Mouse (Mus musculus): ENCODE results near the gene Mipep. TPM values are rescaled to one million over a fixed set of nuclear protein-coding genes. Genes with fewer than 3 reads are reported as not detected.
A peak's percentile ranks its signal among the peaks of the same experiment; 100 is the strongest.

The Mipep gene
- polyA plus RNA-seq, 1 experiment from 2014 or later, result 7.7 TPM

DNA sequence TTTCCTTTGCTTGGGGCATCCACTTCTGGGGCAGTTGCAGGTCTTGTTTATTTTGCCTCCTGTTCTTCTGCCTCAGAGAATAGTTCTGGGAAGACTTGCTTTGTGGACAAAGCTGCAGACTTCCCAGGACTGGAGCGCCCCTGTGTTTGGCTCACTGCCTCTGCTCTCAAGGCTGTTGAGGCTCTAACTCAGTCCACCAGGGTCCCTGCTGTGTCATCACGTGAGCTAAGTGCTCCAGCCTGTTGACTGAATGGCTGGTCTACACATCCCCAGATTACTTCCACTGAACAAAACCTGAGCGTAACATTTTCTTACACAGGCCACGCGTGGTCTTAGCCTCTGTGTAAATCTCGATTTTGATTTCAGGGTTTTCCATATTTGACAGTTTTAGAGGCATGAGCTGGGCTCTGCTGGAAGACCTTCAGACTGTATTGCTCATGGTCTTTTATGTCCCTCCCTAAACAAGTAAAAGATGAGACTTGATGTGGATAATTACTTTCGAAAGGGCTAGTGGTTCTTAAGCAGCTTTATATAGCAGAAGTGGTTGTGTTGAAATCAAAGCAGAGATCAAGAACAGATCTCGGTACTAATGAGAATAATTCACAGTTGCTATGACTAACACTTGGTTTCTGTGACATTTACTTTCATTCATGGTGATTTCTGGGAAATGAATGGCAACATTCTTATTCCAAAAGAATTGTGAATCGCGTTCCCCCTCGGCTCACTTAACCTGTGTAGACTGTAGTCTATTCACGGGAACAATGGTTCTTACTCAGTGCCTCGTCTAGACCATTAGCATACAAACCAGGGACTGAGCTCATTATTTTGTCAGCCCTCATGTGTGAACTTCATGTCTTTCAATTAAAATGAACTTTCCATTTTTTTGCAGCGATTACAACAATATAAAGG lies 31.2 kb upstream of the Mipep start:
- H3K9ac ChIP-seq (replicated peaks; ENCODE audit: low read depth), result no peak overlapping the region
- DNase-seq (ENCODE audit: low spot score), result no peak
- H3K4me1 ChIP-seq (ENCODE audit: insufficient read depth, low read depth, low read length), result no peaks in the 10 kb centered on the region
- H3K27me3 ChIP-seq (replicated peaks; ENCODE audit: insufficient read depth, low read length), result no peaks in the 10 kb centered on the region
- no peak overlapping the region for H3K4me2 ChIP-seq (replicated peaks; ENCODE audit: low read depth, low read length)
- no peak for TF ChIP-seq CTCF (IDR thresholded peaks at IDR 0.05)
- TF ChIP-seq EP300 (IDR thresholded peaks at IDR 0.05), result no peak
- 0 out of 2 replicates have a peak overlapping the region, but pooled peaks have one; percentile 32 for H3K27ac ChIP-seq (ENCODE audit: low read length)
- peaks cover 24% of the 10 kb centered on the region; the same call in 1 of the 2 replicates for H3K36me3 ChIP-seq (ENCODE audit: insufficient read depth, low read length)
- H3K9me3 ChIP-seq (ENCODE audit: low read length), result no peaks in the 10 kb centered on the region
- H3K4me3 ChIP-seq (ENCODE audit: low read depth, low read length), result no peak overlapping the region
- WGBS, result 75% methylated on average over 14 of the region's 14 CpGs
- ATAC-seq, result no peak

DNA sequence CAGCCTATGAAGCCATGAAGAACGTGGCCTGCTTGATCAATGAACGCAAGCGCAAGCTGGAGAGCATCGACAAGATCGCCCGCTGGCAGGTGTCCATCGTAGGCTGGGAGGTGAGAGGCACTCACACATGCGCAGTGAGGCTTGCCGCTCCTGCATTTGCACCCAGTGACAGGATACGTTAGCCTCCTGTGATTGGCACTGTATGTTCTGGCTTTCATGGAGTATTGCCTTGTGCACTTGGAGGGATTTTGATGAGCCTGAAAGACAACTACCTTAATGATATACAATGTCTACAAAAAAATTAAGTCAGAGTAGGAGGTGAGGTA lies 30.6 kb upstream of the Mipep start:
- Histone ChIP-seq H3K27me3 (replicated peaks; ENCODE audit: insufficient read depth, low read length) (no peaks in the 10 kb centered on the region), H3K9me3 (ENCODE audit: low read length) (no peaks in the 10 kb centered on the region), H3K4me2 (replicated peaks; ENCODE audit: low read depth, low read length) (no peak overlapping the region), H3K4me1 (ENCODE audit: insufficient read depth, low read depth, low read length) (no peaks in the 10 kb centered on the region), H3K9ac (replicated peaks; ENCODE audit: low read depth) (no peak overlapping the region), H3K36me3 (ENCODE audit: insufficient read depth, low read length) (peaks cover 24% of the 10 kb centered on the region; the same call in 1 of the 2 replicates), H3K27ac (ENCODE audit: low read length) (no peak overlapping the region), H3K4me3 (ENCODE audit: low read depth, low read length) (no peak overlapping the region)
- no peak for ATAC-seq
- WGBS, result 95% methylated on average over 10 of the region's 10 CpGs
- no peak for DNase-seq (ENCODE audit: low spot score)
- no peak for TF ChIP-seq CTCF (IDR thresholded peaks at IDR 0.05)
- TF ChIP-seq EP300 (IDR thresholded peaks at IDR 0.05), result no peak

GRCm38 (mm10) chr14:60754656-60755055 lies 29.7 kb upstream of the Mipep start:
- Histone ChIP-seq H3K9me3 (ENCODE audit: low read length) (no peaks in the 10 kb centered on the region), H3K9ac (replicated peaks; ENCODE audit: low read depth) (no peak overlapping the region), H3K4me3 (ENCODE audit: low read depth, low read length) (no peak overlapping the region), H3K27ac (ENCODE audit: low read length) (no peak overlapping the region), H3K36me3 (ENCODE audit: insufficient read depth, low read length) (peaks cover 27% of the 10 kb centered on the region; the same call in 1 of the 2 replicates), H3K27me3 (replicated peaks; ENCODE audit: insufficient read depth, low read length) (no peaks in the 10 kb centered on the region), H3K4me1 (ENCODE audit: insufficient read depth, low read depth, low read length) (no peaks in the 10 kb centered on the region), H3K4me2 (replicated peaks; ENCODE audit: low read depth, low read length) (no peak overlapping the region)
- no peak for DNase-seq (ENCODE audit: low spot score)
- ATAC-seq, result no peak
- WGBS, result 93% methylated on average over 5 of the region's 5 CpGs
- TF ChIP-seq EP300 (IDR thresholded peaks at IDR 0.05), result no peak

DNA sequence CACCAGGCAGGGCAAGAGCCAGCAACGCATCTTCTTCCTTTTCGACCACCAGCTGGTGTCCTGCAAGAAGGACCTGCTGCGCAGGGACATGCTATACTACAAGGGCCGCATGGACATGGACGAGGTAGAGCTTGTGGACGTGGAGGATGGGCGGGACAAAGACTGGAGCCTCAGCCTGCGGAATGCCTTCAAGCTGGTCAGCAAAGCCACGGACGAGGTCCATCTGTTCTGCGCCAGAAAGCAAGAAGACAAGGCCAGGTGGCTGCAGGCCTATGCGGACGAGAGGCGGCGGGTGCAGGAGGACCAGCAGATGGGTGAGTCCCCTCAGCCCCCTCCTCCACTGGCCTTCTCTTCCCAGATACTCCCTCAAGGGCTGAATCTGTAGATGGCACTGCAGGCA lies 28.1 kb upstream of the Mipep start:
- TF ChIP-seq EP300 (IDR thresholded peaks at IDR 0.05), result no peak
- Histone ChIP-seq H3K27me3 (replicated peaks; ENCODE audit: insufficient read depth, low read length) (no peaks in the 10 kb centered on the region), H3K9ac (replicated peaks; ENCODE audit: low read depth) (no peak overlapping the region), H3K4me3 (ENCODE audit: low read depth, low read length) (no peak overlapping the region), H3K36me3 (ENCODE audit: insufficient read depth, low read length) (peaks cover 29% of the 10 kb centered on the region; the same call in 1 of the 2 replicates), H3K9me3 (ENCODE audit: low read length) (no peaks in the 10 kb centered on the region), H3K4me1 (ENCODE audit: insufficient read depth, low read depth, low read length) (no peaks in the 10 kb centered on the region), H3K27ac (ENCODE audit: low read length) (no peak overlapping the region), H3K4me2 (replicated peaks; ENCODE audit: low read depth, low read length) (no peak overlapping the region)
- no peak for DNase-seq (ENCODE audit: low spot score)
- 83% methylated on average over 15 of the region's 15 CpGs for WGBS
- ATAC-seq, result no peak

DNA sequence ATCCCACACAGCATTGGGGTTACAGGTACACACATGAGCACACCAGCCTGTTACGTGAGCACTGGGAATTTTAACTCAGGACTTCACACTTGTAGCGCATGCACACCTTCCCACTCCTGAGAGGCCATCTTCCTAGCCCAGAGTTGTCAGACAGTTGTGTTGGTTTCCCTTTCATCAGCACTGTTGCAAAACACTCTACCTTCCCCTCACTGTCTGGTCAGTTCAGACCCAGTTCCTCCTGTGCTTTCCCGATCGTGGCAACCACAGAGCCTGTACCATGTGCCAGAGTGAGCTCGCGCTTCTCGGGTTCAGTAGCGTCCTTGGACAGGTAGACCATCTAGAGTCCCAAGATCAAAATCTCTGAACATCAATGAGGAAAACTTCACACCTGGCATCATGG lies 27.1 kb upstream of the Mipep start:
- peaks cover 33% of the 10 kb centered on the region; the same call in 1 of the 2 replicates for H3K36me3 ChIP-seq (ENCODE audit: insufficient read depth, low read length)
- no peak overlapping the region for H3K27ac ChIP-seq (ENCODE audit: low read length)
- no peaks in the 10 kb centered on the region for H3K9me3 ChIP-seq (ENCODE audit: low read length)
- no peak overlapping the region for H3K4me2 ChIP-seq (replicated peaks; ENCODE audit: low read depth, low read length)
- WGBS, result 92% methylated on average over 8 of the region's 8 CpGs
- peak; percentile 40; the same call in 1 of the 2 replicates for ATAC-seq
- TF ChIP-seq EP300 (IDR thresholded peaks at IDR 0.05) (no peak), CTCF (IDR thresholded peaks at IDR 0.05) (no peak)
- H3K27me3 ChIP-seq (replicated peaks; ENCODE audit: insufficient read depth, low read length), result no peaks in the 10 kb centered on the region
- no peak overlapping the region for H3K9ac ChIP-seq (replicated peaks; ENCODE audit: low read depth)
- DNase-seq (ENCODE audit: low spot score), result peak; percentile 30
- no peaks in the 10 kb centered on the region for H3K4me1 ChIP-seq (ENCODE audit: insufficient read depth, low read depth, low read length)
- no peak overlapping the region for H3K4me3 ChIP-seq (ENCODE audit: low read depth, low read length)

- Histone ChIP-seq H3K4me3 (ENCODE audit: low read depth, low read length) (no peak overlapping the region), H3K9me3 (ENCODE audit: low read length) (no peaks in the 10 kb centered on the region), H3K27me3 (replicated peaks; ENCODE audit: insufficient read depth, low read length) (no peaks in the 10 kb centered on the region), H3K27ac (ENCODE audit: low read length) (no peak overlapping the region), H3K36me3 (ENCODE audit: insufficient read depth, low read length) (peaks cover 33% of the 10 kb centered on the region; the same call in 1 of the 2 replicates), H3K4me1 (ENCODE audit: insufficient read depth, low read depth, low read length) (no peaks in the 10 kb centered on the region), H3K9ac (replicated peaks; ENCODE audit: low read depth) (no peak overlapping the region), H3K4me2 (replicated peaks; ENCODE audit: low read depth, low read length) (no peak overlapping the region)
- DNase-seq (ENCODE audit: low spot score) (no peak), ATAC-seq (no peak)
- 90% methylated on average over 7 of the region's 7 CpGs for WGBS
- TF ChIP-seq EP300 (IDR thresholded peaks at IDR 0.05), result no peak
- no peak for TF ChIP-seq CTCF (IDR thresholded peaks at IDR 0.05)
Measured at GRCm38 (mm10) chr14:60757722-60758121, 26.7 kb upstream of the Mipep start.
